Mouse (Mus musculus): ENCODE measurements at regions not wholly inside any gene's neighbourhood (a gene's known extent, or its start where the extent isn't known, plus 50 kb on each side); places are given as distances from the start of the nearest gene placed in this dataset.

DNA sequence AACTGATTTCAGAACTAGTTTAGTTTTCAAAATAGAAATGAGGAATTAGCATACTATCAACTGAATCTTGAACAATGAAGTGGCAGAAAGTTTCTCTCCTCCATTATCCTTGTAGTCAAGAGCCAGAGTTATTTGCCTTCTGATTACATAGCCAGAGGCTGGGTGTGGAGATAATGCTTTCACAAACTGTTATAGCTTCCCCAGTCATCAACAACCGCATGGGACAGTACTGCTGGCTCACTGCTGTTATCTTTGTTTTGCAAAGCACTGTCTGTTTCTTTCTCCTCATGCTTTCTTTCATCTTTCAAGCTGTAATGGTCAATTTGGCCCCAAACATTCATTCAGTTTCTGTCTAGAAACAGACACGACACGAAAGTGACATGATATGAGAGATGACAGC is 308.5 kb upstream of the Ccng1 start:
- TF ChIP-seq CTCF (IDR thresholded peaks at IDR 0.05; ENCODE audit: borderline replicate concordance, extremely low read depth, insufficient read depth, insufficient read length) (no peak), POLR2A (IDR thresholded peaks at IDR 0.05; ENCODE audit: borderline replicate concordance, extremely low read depth, insufficient read depth, insufficient read length, poor library complexity, severe bottlenecking) (no peak)
